Mouse (Mus musculus): ENCODE data around the gene Ttc30a2. TPM values are rescaled to one million over a fixed set of nuclear protein-coding genes. Genes with fewer than 3 reads are reported as not detected.
A peak's percentile ranks its signal among the peaks of the same experiment; 100 is the strongest.
"Not testable (repeated sequence)": the region's sequence is repeated elsewhere in the genome, so short reads cannot be mapped to it uniquely, and the experiment has no call there.

Gene Ttc30a2
- 1.0 and 1.1 TPM in 2 replicates for polyA plus RNA-seq (2015; fragmentation: Nextera tagmentation; extraction: Ambion mirVana)

DNA sequence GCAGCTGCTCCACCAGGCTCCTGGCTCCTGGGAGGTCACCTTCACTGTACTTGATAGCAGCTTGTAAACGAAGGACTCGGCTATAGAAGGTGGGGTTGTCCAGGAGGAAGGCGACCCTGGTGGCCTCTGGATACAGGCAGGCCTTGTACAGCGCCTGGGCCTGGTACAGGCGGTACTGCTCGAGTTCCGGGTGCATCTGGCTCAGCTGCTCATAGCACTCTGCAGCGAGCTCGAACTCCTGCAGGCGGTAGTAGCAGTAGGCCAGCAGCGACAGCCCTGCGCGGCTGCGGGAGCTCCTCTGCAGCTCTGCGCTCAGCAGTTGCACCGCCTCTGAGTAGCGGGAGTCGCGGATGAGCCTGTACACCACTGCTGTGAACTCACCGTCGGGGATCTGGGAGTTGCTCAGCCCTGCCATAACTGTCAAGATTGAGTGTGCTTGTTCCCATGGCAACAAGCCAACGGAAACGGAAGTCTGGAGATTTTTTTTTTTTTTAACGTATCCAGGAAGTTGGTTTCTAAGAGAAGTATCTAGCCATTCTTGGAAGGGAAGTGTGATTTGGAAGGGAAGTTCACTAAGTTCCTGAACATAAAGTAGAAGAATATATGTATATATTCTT lies at the start of gene Ttc30a2:
Ttc30a2 (minus strand) TSS at position 419 of the 617 bp plus-strand sequence.
- not testable (repeated sequence) for H3K9me3 ChIP-seq; H3K27ac ChIP-seq; H3K36me3 ChIP-seq; H3K4me3 ChIP-seq; H3K4me1 ChIP-seq (replicated peaks); ATAC-seq (ENCODE audit: low FRiP score); H3K9ac ChIP-seq; H3K27me3 ChIP-seq
- 22% methylated on average over 20 of the region's 24 CpGs for WGBS
- peak within 1 kb of the TSS; percentile 32; the same call in 1 of the 2 replicates for H3K4me2 ChIP-seq

DNA sequence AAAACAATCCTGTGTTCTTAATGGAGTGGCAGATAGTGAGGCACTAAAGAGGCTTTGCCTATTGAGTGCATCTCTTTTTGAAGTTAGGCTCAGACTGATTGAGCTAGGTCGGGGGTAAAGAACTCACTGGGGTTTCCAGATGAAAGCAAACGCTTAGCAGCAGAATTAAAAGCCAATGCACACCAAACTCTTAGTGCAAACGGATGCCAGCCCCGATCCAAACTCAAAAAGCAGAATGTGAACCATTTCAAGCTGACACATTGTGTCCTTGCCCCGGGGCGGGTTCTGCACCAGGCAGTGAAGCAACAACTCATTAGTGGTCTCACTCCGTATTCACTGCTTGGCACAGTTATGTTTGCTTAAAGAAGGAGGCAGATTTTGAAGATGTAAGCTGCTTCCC lies 38.9 kb upstream of the Ttc30a2 start:
- H3K36me3 ChIP-seq: no peaks in the 10 kb centered on the region
- H3K9me3 ChIP-seq: no peaks in the 10 kb centered on the region
- peaks cover 14% of the 10 kb centered on the region for H3K4me1 ChIP-seq (replicated peaks)
- H3K27me3 ChIP-seq: no peaks in the 10 kb centered on the region
- 0 out of 2 replicates have a peak overlapping the region, but pooled peaks have one; percentile 6 for H3K4me2 ChIP-seq
- no peak for ATAC-seq (ENCODE audit: low FRiP score)
- H3K9ac ChIP-seq: no peak overlapping the region
- H3K27ac ChIP-seq: peak overlapping the region; percentile 6; the same call in 1 of the 2 replicates
- no peak overlapping the region for H3K4me3 ChIP-seq
- 4% methylated on average over 7 of the region's 7 CpGs for whole genome bisulfite sequencing

DNA sequence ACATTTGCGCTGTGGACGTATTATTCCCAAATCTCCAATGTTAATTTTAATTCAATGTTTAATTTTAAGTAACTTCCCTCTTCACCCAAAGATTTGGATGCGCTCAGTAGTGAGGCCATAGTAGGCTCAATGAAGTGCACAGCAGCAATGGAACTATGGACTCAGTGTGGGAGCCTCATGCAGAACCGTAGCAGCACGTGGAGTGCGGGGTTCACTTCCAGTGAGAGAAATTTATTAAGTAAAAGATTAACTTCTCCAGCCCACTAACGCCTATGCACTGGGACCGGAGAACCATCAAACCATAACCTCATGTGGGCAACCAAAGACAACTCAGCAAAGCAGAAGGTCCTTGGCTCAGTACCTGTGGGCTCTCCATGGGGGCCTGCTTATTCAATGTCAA lies 38.2 kb upstream of the Ttc30a2 start:
- no peaks in the 10 kb centered on the region for H3K27me3 ChIP-seq
- no peaks in the 10 kb centered on the region for H3K9me3 ChIP-seq
- no peak overlapping the region for H3K4me2 ChIP-seq
- no peak overlapping the region for H3K4me3 ChIP-seq
- H3K27ac ChIP-seq: no peak overlapping the region
- no peak for ATAC-seq (ENCODE audit: low FRiP score)
- no peak overlapping the region for H3K9ac ChIP-seq
- peaks cover 14% of the 10 kb centered on the region for H3K4me1 ChIP-seq (replicated peaks)
- H3K36me3 ChIP-seq: no peaks in the 10 kb centered on the region
- 87% methylated on average over 8 of the region's 8 CpGs for WGBS

DNA sequence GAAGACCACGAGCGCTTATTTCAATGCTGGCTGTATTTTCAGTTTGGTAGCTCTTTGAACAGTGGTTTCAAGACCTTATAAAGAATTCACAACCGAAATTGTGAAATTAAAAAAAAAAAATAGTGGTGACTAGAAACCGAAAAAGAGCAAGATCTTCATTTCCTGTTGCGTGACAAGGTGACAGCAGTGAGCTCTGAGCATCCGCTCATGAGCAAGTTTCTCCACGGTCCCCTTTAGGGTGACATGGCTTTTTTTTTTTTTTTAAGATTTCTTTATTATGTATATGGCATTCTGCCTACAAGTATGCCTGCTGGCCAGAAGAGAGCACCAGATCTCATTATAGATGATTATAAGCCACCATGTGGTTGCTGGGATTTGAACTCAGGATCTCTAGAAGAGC lies 37.5 kb upstream of the Ttc30a2 start:
- Histone ChIP-seq H3K27ac (no peak overlapping the region), H3K9ac (no peak overlapping the region), H3K4me3 (no peak overlapping the region), H3K36me3 (no peaks in the 10 kb centered on the region), H3K4me1 (replicated peaks) (peaks cover 14% of the 10 kb centered on the region), H3K27me3 (no peaks in the 10 kb centered on the region), H3K4me2 (no peak overlapping the region), H3K9me3 (no peaks in the 10 kb centered on the region)
- ATAC-seq (ENCODE audit: low FRiP score): no peak
- 95% methylated on average over 7 of the region's 7 CpGs for WGBS

DNA sequence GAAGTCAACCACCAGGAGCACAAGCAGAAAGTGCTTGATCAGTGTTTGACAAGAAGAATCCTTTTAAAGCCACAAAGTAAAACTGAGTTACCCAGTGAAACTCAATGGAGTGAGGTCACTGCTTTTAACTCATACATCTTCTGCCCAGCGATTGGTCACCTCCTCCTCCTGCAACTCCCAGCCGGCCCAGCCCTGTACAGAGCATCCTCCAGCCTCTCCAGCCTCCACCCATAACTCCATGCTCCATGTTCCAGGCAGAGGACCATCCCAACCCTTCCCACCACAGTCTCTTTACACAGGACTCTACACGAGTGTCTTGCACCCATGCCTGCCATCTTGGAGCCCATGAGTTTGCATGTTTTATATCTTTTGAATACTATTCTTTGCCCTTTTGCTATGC lies 36.7 kb upstream of the Ttc30a2 start:
- H3K4me1 ChIP-seq (replicated peaks): peaks cover 14% of the 10 kb centered on the region
- 88% methylated on average over 3 of the region's 3 CpGs for WGBS
- no peak for ATAC-seq (ENCODE audit: low FRiP score)
- no peaks in the 10 kb centered on the region for H3K27me3 ChIP-seq
- H3K4me2 ChIP-seq: no peak overlapping the region
- H3K36me3 ChIP-seq: no peaks in the 10 kb centered on the region
- no peak overlapping the region for H3K9ac ChIP-seq
- no peak overlapping the region for H3K27ac ChIP-seq
- H3K9me3 ChIP-seq: no peaks in the 10 kb centered on the region
- H3K4me3 ChIP-seq: no peak overlapping the region

DNA sequence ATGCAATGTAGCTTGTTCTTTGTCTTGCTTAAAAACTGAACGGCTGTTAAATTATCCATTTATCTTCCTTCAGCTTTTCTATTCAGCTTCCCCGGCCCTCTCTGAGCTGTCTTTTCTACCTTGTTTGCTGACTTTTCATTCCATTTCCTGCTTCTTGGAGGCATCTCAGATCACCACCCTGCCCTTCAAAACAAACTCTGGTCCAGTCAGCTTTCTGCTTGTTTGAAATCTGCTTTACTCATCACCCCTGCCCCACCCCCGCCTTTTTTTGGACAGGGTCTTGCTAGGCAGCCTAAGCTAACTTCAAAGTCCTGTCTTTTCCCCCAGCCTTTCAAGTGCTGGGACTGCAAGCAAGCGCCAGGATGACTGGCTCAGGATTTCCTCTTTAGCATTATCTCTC lies 28.2 kb upstream of the Ttc30a2 start:
- Histone ChIP-seq H3K4me2 (no peak overlapping the region), H3K4me1 (replicated peaks) (peaks cover 17% of the 10 kb centered on the region), H3K9ac (no peak overlapping the region), H3K4me3 (no peak overlapping the region), H3K27ac (no peak overlapping the region), H3K27me3 (no peaks in the 10 kb centered on the region), H3K36me3 (no peaks in the 10 kb centered on the region), H3K9me3 (no peaks in the 10 kb centered on the region)
- WGBS: 13% methylated on average over 4 of the region's 4 CpGs
- no peak for ATAC-seq (ENCODE audit: low FRiP score)

DNA sequence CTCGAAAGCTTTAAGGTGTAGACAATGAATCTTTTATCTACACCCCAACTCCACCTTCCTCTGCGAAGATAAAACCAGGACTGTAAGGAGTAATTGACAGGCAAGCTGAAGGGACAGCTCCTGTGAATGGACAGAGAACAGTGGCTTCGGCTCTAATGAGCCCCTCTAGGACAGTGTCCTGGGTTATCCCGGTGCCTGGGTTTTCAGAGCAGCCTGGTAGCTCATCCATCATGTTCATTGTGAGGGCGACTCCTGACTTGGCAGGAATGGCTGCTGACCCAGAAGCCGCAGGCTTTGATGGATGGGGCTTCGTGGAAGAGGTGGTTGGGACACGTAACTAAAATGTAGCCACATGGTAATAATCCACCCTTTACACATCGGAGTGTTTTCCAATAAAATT lies 24.9 kb upstream of the Ttc30a2 start:
- Histone ChIP-seq H3K27ac (peak overlapping the region; percentile 10; the same call in 1 of the 2 replicates), H3K27me3 (no peaks in the 10 kb centered on the region), H3K4me3 (no peak overlapping the region), H3K36me3 (no peaks in the 10 kb centered on the region), H3K9ac (no peak overlapping the region), H3K4me2 (no peak overlapping the region), H3K4me1 (replicated peaks) (peaks cover 32% of the 10 kb centered on the region), H3K9me3 (no peaks in the 10 kb centered on the region)
- ATAC-seq (ENCODE audit: low FRiP score): no peak
- 33% methylated on average over 9 of the region's 9 CpGs for WGBS

DNA sequence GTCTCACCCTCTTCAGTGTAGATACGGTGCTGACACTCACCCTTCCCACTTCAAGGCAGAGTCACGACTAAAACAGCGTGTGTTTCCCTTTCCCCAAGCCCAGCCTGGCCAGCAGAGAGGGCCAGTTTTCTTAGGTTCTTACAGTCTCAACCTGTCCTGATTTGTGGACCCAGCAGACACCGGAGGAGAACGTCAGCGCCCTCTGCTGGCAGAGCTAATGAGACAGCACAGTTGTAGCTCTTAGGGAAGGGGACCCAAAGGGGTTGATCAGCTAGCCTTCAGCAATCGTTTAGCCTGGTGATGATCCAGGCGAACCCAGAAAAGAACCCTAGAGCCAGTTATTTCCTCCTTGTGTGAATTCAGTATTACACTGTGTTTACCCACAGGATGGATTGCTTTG lies 23.4 kb upstream of the Ttc30a2 start:
- no peak for ATAC-seq (ENCODE audit: low FRiP score)
- 0 out of 2 replicates have a peak overlapping the region, but pooled peaks have one; percentile 10 for H3K27ac ChIP-seq
- H3K9ac ChIP-seq: no peak overlapping the region

DNA sequence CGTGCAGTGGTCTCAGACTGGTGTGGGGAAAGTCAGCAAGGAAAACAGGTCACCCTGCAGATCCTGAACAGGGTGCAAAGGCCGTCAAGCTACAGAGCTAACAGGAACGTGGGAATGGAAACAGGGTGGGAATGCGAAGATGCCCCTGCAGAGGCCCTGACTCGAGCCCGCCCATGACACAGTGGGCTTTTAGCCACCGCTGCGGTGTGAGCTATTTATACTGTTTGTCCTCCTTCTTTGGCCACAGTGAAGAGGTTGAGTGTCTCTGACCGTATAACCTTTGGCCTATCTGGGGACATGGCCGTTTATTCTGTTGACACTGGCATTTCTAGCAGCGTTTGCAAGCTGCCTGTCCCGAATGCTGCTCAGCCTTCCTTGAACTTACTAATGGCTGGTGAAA lies 21.7 kb upstream of the Ttc30a2 start:
- WGBS: 26% methylated on average over 12 of the region's 12 CpGs
- no peak overlapping the region for H3K9ac ChIP-seq
- ATAC-seq (ENCODE audit: low FRiP score): no peak

More for the DNA sequence above, 23.4 kb upstream of the Ttc30a2 start:
- WGBS: 51% methylated on average over 8 of the region's 8 CpGs
- no peaks in the 10 kb centered on the region for H3K27me3 ChIP-seq
- peaks cover 37% of the 10 kb centered on the region for H3K4me1 ChIP-seq (replicated peaks)
- no peaks in the 10 kb centered on the region for H3K9me3 ChIP-seq
- H3K4me2 ChIP-seq: no peak overlapping the region
- no peaks in the 10 kb centered on the region for H3K36me3 ChIP-seq
- H3K4me3 ChIP-seq: no peak overlapping the region

DNA sequence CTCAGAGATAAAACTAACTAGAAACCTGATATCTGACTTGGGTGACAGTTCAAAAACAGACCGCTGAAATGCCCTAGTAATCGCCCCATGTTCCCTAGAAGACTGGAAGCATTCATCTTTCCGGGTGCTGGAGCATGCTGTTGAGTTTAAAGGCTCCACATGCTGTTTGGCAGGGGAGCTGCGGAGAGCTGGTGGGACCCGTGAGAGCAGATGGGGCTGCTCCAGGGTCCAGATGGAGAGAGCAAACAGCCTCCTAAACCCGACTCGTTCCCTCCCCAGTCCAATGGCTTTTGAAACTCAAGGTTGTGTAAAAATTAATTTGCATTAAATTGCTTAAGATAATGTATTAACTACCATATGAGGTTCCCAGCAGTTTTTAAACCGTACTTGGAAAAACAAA lies 20.7 kb upstream of the Ttc30a2 start:
- ATAC-seq (ENCODE audit: low FRiP score): no peak
- Histone ChIP-seq H3K4me2 (no peak overlapping the region), H3K9me3 (no peaks in the 10 kb centered on the region), H3K4me3 (no peak overlapping the region), H3K9ac (no peak overlapping the region), H3K4me1 (replicated peaks) (peaks cover 32% of the 10 kb centered on the region), H3K27me3 (no peaks in the 10 kb centered on the region), H3K36me3 (no peaks in the 10 kb centered on the region), H3K27ac (0 out of 2 replicates have a peak overlapping the region, but pooled peaks have one; percentile 14)
- WGBS: 19% methylated on average over 8 of the region's 8 CpGs

More for the DNA sequence above, 21.7 kb upstream of the Ttc30a2 start:
- Histone ChIP-seq H3K4me2 (no peak overlapping the region), H3K27me3 (no peaks in the 10 kb centered on the region), H3K4me3 (no peak overlapping the region), H3K4me1 (replicated peaks) (peaks cover 31% of the 10 kb centered on the region), H3K27ac (no peak overlapping the region), H3K9me3 (no peaks in the 10 kb centered on the region), H3K36me3 (no peaks in the 10 kb centered on the region)

DNA sequence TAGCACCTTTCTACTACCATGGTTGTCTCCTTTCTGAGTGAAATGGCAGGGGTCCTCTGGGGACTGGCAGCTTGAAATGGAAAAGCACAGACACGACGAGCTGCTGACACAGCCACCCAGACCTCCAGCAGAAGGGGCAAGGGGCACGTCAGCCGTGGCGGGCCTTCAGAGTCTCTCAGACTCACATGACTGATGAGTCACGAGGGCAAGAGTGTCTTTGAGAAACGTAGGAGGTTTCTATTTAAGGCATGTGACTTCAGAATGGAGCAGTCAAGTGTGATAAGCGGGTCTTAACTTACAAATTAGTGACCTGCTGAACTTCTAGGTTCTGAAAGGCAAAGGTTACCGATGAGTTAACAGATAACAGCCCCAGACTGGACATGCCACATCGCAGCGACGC lies 19.8 kb upstream of the Ttc30a2 start:
- no peak overlapping the region for H3K27ac ChIP-seq
- WGBS: 30% methylated on average over 12 of the region's 12 CpGs
- H3K4me3 ChIP-seq: no peak overlapping the region
- peaks cover 37% of the 10 kb centered on the region for H3K4me1 ChIP-seq (replicated peaks)
- no peaks in the 10 kb centered on the region for H3K27me3 ChIP-seq
- H3K9ac ChIP-seq: no peak overlapping the region
- H3K36me3 ChIP-seq: no peaks in the 10 kb centered on the region
- ATAC-seq (ENCODE audit: low FRiP score): no peak
- no peak overlapping the region for H3K4me2 ChIP-seq
- H3K9me3 ChIP-seq: no peaks in the 10 kb centered on the region

DNA sequence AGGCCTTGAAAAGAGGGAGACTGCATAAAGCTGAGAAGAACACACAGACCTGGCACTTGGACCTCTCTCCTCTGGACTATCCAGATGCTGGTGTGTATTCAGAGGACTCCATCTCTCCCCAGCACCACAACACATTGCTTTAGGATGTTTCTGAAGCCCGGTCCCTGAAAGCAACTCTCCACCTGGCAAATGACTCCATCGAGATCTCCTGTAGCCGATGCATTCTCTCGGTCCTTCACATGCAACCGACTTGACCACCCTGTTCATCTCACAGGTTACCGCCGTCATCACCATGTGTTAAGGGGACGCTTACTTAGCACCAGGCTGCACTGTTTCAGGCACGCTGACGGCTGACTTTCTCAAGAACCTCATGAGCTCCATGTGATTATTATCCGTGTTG lies 16.9 kb upstream of the Ttc30a2 start:
- H3K9me3 ChIP-seq: no peaks in the 10 kb centered on the region
- no peaks in the 10 kb centered on the region for H3K36me3 ChIP-seq
- H3K27ac ChIP-seq: no peak overlapping the region
- 98% methylated on average over 11 of the region's 11 CpGs for WGBS
- no peak overlapping the region for H3K4me2 ChIP-seq
- H3K27me3 ChIP-seq: no peaks in the 10 kb centered on the region
- H3K4me3 ChIP-seq: no peak overlapping the region
- H3K4me1 ChIP-seq (replicated peaks): peaks cover 49% of the 10 kb centered on the region
- no peak for ATAC-seq (ENCODE audit: low FRiP score)
- H3K9ac ChIP-seq: no peak overlapping the region

DNA sequence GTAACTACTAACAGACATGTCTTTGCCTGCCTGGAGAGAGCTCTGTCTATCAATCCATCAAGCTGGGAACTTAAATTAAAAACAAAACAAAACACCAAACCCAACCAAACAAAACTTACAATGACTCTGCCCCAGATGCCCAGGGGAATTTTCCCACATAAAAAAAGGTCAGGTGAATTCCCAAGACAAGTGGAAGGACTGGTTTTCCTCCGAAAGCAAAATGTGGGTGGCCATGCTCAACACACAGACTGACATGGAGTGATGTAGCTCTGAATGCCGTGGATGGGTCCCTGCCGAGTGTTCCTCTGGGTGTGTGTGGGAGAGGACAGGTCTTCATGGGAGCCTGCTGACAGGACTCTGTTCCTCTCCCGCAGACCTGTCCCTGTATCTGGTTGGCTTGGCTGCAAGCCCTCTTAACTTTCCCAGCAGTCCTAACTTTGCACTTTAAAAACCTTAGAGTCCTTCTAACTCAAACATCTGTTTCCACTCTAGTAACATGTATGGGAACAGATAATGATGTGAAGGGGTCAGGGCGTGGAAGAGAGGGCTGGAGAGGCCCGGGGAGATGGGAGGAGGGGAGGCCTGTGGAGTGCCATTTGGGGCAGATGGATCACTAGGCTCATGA lies 13.7 kb upstream of the Ttc30a2 start:
- Histone ChIP-seq H3K36me3 (no peaks in the 10 kb centered on the region), H3K4me2 (no peak overlapping the region), H3K27ac (0 out of 2 replicates have a peak overlapping the region, but pooled peaks have one; percentile 40), H3K9ac (no peak overlapping the region), H3K27me3 (no peaks in the 10 kb centered on the region), H3K9me3 (no peaks in the 10 kb centered on the region), H3K4me1 (replicated peaks) (peaks cover 58% of the 10 kb centered on the region), H3K4me3 (no peak overlapping the region)
- WGBS: 47% methylated on average over 6 of the region's 6 CpGs
- no peak for ATAC-seq (ENCODE audit: low FRiP score)
